ENCODE assay signal across 9 mouse cellular contexts in genomic region chr7:30600651-30601050, GRCm38 (mm10). TPM values are rescaled to one million over a fixed set of nuclear protein-coding genes. Genes with fewer than 3 reads are reported as not detected.
DNase-seq lines count a peak whose midpoint lies in the region; ATAC-seq and TF ChIP-seq lines count a peak whose summit lies in the region.
"Had no signal": no experiment of that assay in that cellular context is flagged by ENCODE, and none has a peak within 500 bp of the region (broad histone marks: within the 10 kb centered on the region; RNA-seq: fewer than 3 reads in every experiment).

No protein-coding gene starts in this region.

- H3K36me3 ChIP-seq in midbrain, embryonic 12.5 days = no peaks in the 10 kb centered on the region
- H3K36me3 ChIP-seq in midbrain, embryonic 10.5 days = no peaks in the 10 kb centered on the region
- no peaks in the 10 kb centered on the region for H3K36me3 ChIP-seq in hindbrain, embryonic 14.5 days (replicated peaks; ENCODE audit: control insufficient read depth, insufficient read depth)
- H3K36me3 ChIP-seq in stomach, postnatal 0 days (ENCODE audit: control insufficient read depth, insufficient read depth, low read length) = no peaks in the 10 kb centered on the region

- 77% methylated on average over 7 of the region's 7 CpGs for WGBS in midbrain, embryonic 12.5 days
- WGBS in midbrain, embryonic 10.5 days = 81% methylated on average over 7 of the region's 7 CpGs
- WGBS in hindbrain, embryonic 14.5 days = 75% methylated on average over 7 of the region's 7 CpGs
- 61% methylated on average over 7 of the region's 7 CpGs for WGBS in stomach, postnatal 0 days

- no peak overlapping the region for H3K27ac ChIP-seq in midbrain, embryonic 12.5 days (replicated peaks)
- no peak overlapping the region for H3K27ac ChIP-seq in midbrain, embryonic 10.5 days (replicated peaks)
- no peak overlapping the region for H3K27ac ChIP-seq in hindbrain, embryonic 14.5 days
- H3K27ac ChIP-seq in stomach, postnatal 0 days (replicated peaks) = peak overlapping the region; percentile 86
- H3K27ac ChIP-seq: layer of hippocampus, adult 2 months had no signal

- ATAC-seq in midbrain, embryonic 12.5 days (ENCODE audit: low FRiP score, low read depth) = no peak
- no peak for ATAC-seq in hindbrain, embryonic 14.5 days (ENCODE audit: low FRiP score)
- ATAC-seq in stomach, postnatal 0 days (ENCODE audit: low FRiP score, low TSS enrichment) = peak; percentile 39

- H3K27me3 ChIP-seq in midbrain, embryonic 12.5 days = no peaks in the 10 kb centered on the region
- H3K27me3 ChIP-seq in midbrain, embryonic 10.5 days (ENCODE audit: low read depth, poor library complexity, severe bottlenecking) = no peaks in the 10 kb centered on the region
- H3K27me3 ChIP-seq in hindbrain, embryonic 14.5 days (ENCODE audit: control insufficient read depth, insufficient read depth, low read length) = no peaks in the 10 kb centered on the region
- no peaks in the 10 kb centered on the region for H3K27me3 ChIP-seq in stomach, postnatal 0 days (ENCODE audit: control insufficient read depth, insufficient read depth, low read length)

- peak overlapping the region; percentile 31; the same call in 1 of the 2 replicates for H3K9ac ChIP-seq in midbrain, embryonic 12.5 days (replicated peaks)
- H3K9ac ChIP-seq in hindbrain, embryonic 14.5 days = no peak overlapping the region
- no peak overlapping the region for H3K9ac ChIP-seq in stomach, postnatal 0 days (ENCODE audit: low read length)

- no peak overlapping the region for H3K4me3 ChIP-seq in midbrain, embryonic 12.5 days
- H3K4me3 ChIP-seq in midbrain, embryonic 10.5 days = no peak overlapping the region
- H3K4me3 ChIP-seq in hindbrain, embryonic 14.5 days (replicated peaks; ENCODE audit: low read length) = no peak overlapping the region
- no peak overlapping the region for H3K4me3 ChIP-seq in stomach, postnatal 0 days (ENCODE audit: low read depth, low read length)

- no peak for TF ChIP-seq EP300 in stomach, postnatal 0 days (optimal IDR thresholded peaks at IDR 0.05)

- no peak for TF ChIP-seq CTCF in stomach, postnatal 0 days (IDR thresholded peaks at IDR 0.05; ENCODE audit: low read depth)

- peak overlapping the region; percentile 38; the same call in 1 of the 2 replicates for H3K4me2 ChIP-seq in midbrain, embryonic 12.5 days (replicated peaks)
- peak overlapping the region; percentile 48; the same call in 1 of the 2 replicates for H3K4me2 ChIP-seq in hindbrain, embryonic 14.5 days (replicated peaks)
- H3K4me2 ChIP-seq in stomach, postnatal 0 days (replicated peaks; ENCODE audit: low read depth) = no peak overlapping the region

- no peak for DNase-seq in midbrain, embryonic 10.5 days (ENCODE audit: low spot score)
- DNase-seq in hindbrain, embryonic 14.5 days (ENCODE audit: low spot score) = no peak
- peak; percentile 68 to 82 for DNase-seq in kidney, postnatal 25 days
- DNase-seq in stomach, postnatal 0 days (ENCODE audit: low spot score) = peak; percentile 78
- DNase-seq in gastrocnemius, postnatal 14 days = no peak
- DNase-seq in ovary, postnatal 36 days (ENCODE audit: low spot score) = no peak

- H3K9me3 ChIP-seq in midbrain, embryonic 12.5 days = no peaks in the 10 kb centered on the region
- no peaks in the 10 kb centered on the region for H3K9me3 ChIP-seq in midbrain, embryonic 10.5 days (replicated peaks)
- H3K9me3 ChIP-seq in hindbrain, embryonic 14.5 days (ENCODE audit: control insufficient read depth, low read length) = no peaks in the 10 kb centered on the region
- H3K9me3 ChIP-seq in stomach, postnatal 0 days (ENCODE audit: control insufficient read depth, low read length) = no peaks in the 10 kb centered on the region

- intact Hi-C loops in gastrocnemius, postnatal 14 days (cut with DNase I; ENCODE audit: low total_unique reads) = no loop called here

- H3K4me1 ChIP-seq in midbrain, embryonic 12.5 days = peaks cover 10% of the 10 kb centered on the region
- peaks cover 9% of the 10 kb centered on the region for H3K4me1 ChIP-seq in midbrain, embryonic 10.5 days
- H3K4me1 ChIP-seq in hindbrain, embryonic 14.5 days (replicated peaks; ENCODE audit: control insufficient read depth, insufficient read depth, low read length) = peaks cover 8% of the 10 kb centered on the region; the same call in 1 of the 2 replicates
- no peaks in the 10 kb centered on the region for H3K4me1 ChIP-seq in stomach, postnatal 0 days (replicated peaks; ENCODE audit: control insufficient read depth, insufficient read depth)

RNA-seq across cellular contexts. Expression of gene Zbtb32, which starts 1.9 kb away (rescaled TPM):
- polyA plus RNA-seq in midbrain, embryonic 12.5 days (2016; fragmentation: Nextera tagmentation; extraction: Ambion mirVana) = 0.34 and 0.47 TPM in 2 replicates
- 0.26 and 0.61 TPM in 2 replicates for polyA plus RNA-seq in midbrain, embryonic 10.5 days (2016; fragmentation: Nextera tagmentation; extraction: Ambion mirVana)
- 0.35 and 0.42 TPM in 2 replicates for polyA plus RNA-seq in hindbrain, embryonic 14.5 days (2014; fragmentation: Nextera tagmentation; extraction: Ambion mirVana)
- polyA plus RNA-seq in stomach, postnatal 0 days (2015; fragmentation: Nextera tagmentation; extraction: Ambion mirVana) = 1.6 and 1.8 TPM in 2 replicates
- not detected for total RNA-seq in gastrocnemius, postnatal 14 days (2021)
- total RNA-seq: layer of hippocampus, adult 2 months had no signal
- polyA plus RNA-seq: neural tube, embryonic 11.5 days had no signal

RNA-seq across cellular contexts. Expression of gene Upk1a, which starts 12.0 kb away (rescaled TPM):
- 0.75 and 0.85 TPM in 2 replicates for polyA plus RNA-seq in midbrain, embryonic 12.5 days (2016; fragmentation: Nextera tagmentation; extraction: Ambion mirVana)
- polyA plus RNA-seq in midbrain, embryonic 10.5 days (2016; fragmentation: Nextera tagmentation; extraction: Ambion mirVana) = 0.44 and 0.79 TPM in 2 replicates
- 0.43 and 0.76 TPM in 2 replicates for polyA plus RNA-seq in hindbrain, embryonic 14.5 days (2014; fragmentation: Nextera tagmentation; extraction: Ambion mirVana)
- polyA plus RNA-seq in stomach, postnatal 0 days (2015; fragmentation: Nextera tagmentation; extraction: Ambion mirVana) = 0.71 and 0.92 TPM in 2 replicates
- under 1 TPM; 0.14 to 0.16 TPM for total RNA-seq in gastrocnemius, postnatal 14 days (2021)

RNA-seq across cellular contexts. Expression of gene Kmt2b, which starts 12.1 kb away (rescaled TPM):
- polyA plus RNA-seq in midbrain, embryonic 12.5 days (2016; fragmentation: Nextera tagmentation; extraction: Ambion mirVana) = 11.4 and 13.6 TPM in 2 replicates
- polyA plus RNA-seq in midbrain, embryonic 10.5 days (2016; fragmentation: Nextera tagmentation; extraction: Ambion mirVana) = 7.4 and 10.6 TPM in 2 replicates
- 11.4 and 12.9 TPM in 2 replicates for polyA plus RNA-seq in hindbrain, embryonic 14.5 days (2014; fragmentation: Nextera tagmentation; extraction: Ambion mirVana)
- 3.3 and 3.7 TPM in 2 replicates for polyA plus RNA-seq in stomach, postnatal 0 days (2015; fragmentation: Nextera tagmentation; extraction: Ambion mirVana)
- total RNA-seq in gastrocnemius, postnatal 14 days (2021) = 10 to 100 TPM; 14.1 to 15.2 TPM

RNA-seq across cellular contexts. Expression of gene Cox6b1, which starts 25.3 kb away (rescaled TPM):
- polyA plus RNA-seq in midbrain, embryonic 12.5 days (2016; fragmentation: Nextera tagmentation; extraction: Ambion mirVana) = 801 and 832 TPM in 2 replicates
- polyA plus RNA-seq in midbrain, embryonic 10.5 days (2016; fragmentation: Nextera tagmentation; extraction: Ambion mirVana) = 779 and 792 TPM in 2 replicates
- polyA plus RNA-seq in hindbrain, embryonic 14.5 days (2014; fragmentation: Nextera tagmentation; extraction: Ambion mirVana) = 1,184 and 1,299 TPM in 2 replicates
- 1,340 and 1,422 TPM in 2 replicates for polyA plus RNA-seq in stomach, postnatal 0 days (2015; fragmentation: Nextera tagmentation; extraction: Ambion mirVana)
- total RNA-seq in gastrocnemius, postnatal 14 days (2021) = 1,000 to 10,000 TPM; 1,322 to 1,882 TPM

RNA-seq across cellular contexts. Expression of gene Etv2, which starts 35.0 kb away (rescaled TPM):
- polyA plus RNA-seq in midbrain, embryonic 12.5 days (2016; fragmentation: Nextera tagmentation; extraction: Ambion mirVana) = not detected in 2 replicates
- not detected in 2 replicates for polyA plus RNA-seq in midbrain, embryonic 10.5 days (2016; fragmentation: Nextera tagmentation; extraction: Ambion mirVana)
- polyA plus RNA-seq in hindbrain, embryonic 14.5 days (2014; fragmentation: Nextera tagmentation; extraction: Ambion mirVana) = 0.19 TPM in 1 of 2 replicates, not detected in the other
- not detected in 2 replicates for polyA plus RNA-seq in stomach, postnatal 0 days (2015; fragmentation: Nextera tagmentation; extraction: Ambion mirVana)
- total RNA-seq in gastrocnemius, postnatal 14 days (2021) = not detected
- total RNA-seq: layer of hippocampus, adult 2 months had no signal
- polyA plus RNA-seq: neural tube, embryonic 11.5 days had no signal

Comparison
In these comparisons a context has a peak if more than half of its experiments do, and no peak if none do; other contexts are left out.
1. DNase-seq: peak in kidney, postnatal 25 days (2 of 2) and stomach, postnatal 0 days (single experiment); none in midbrain, embryonic 10.5 days (single experiment), hindbrain, embryonic 14.5 days (single experiment), gastrocnemius, postnatal 14 days (single experiment) and ovary, postnatal 36 days (single experiment).